ENCODE assay signal across 8 mouse cellular contexts in the genomic region with DNA sequence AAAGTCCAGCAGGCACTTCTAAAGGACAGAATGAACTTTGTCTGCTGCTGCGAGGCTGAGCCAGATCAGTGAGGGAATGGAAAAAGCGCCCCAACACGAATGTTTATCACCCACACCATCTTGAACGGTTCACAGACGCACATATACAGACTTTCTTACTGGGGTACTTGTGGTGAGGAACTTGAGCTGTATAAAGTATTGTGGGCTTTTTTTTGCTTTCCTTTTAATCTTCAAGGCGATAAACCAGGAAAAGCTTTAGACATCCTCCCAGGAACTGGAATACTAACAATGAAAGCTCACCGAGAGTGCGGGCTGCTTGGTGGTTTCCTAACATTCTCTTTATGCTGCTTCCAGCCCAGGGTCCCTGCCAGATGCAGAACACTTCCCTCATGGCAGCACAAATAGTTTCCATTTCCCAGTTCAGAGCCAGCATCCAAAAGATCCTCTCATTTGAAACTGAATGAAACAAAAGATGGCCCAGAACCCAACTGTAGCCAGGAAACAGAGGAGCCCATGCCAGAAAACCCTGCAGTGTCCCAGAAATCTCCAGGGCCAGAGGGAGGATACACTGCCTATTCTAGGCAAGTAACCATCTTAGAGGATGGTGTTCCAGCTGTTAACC. TPM values are rescaled to one million over a fixed set of nuclear protein-coding genes. Genes with fewer than 3 reads are reported as not detected.
DNase-seq lines count a peak whose midpoint lies in the region; ATAC-seq and TF ChIP-seq lines count a peak whose summit lies in the region.

No protein-coding gene starts in this region.

- no peak for DNase-seq in forebrain, embryonic 10.5 days (ENCODE audit: extremely low spot score, low spot score)
- peak; percentile 70 for DNase-seq in gastrocnemius, postnatal 14 days
- peak; percentile 18 to 73 for DNase-seq in left cerebral cortex, postnatal 25 days (ENCODE audit: low spot score in 2 of 2)
- no peak for DNase-seq in thymus, postnatal 25 days

- H3K4me3 ChIP-seq in forebrain, embryonic 16.5 days (replicated peaks; ENCODE audit: low read length), result no peak overlapping the region
- H3K4me3 ChIP-seq in forebrain, embryonic 10.5 days, result no peak overlapping the region
- no peak overlapping the region for H3K4me3 ChIP-seq in bone marrow macrophage, adult 2 months (ENCODE audit: insufficient read depth, low read length)
- no peak overlapping the region for H3K4me3 ChIP-seq in intestine, embryonic 16.5 days (ENCODE audit: low read length)
- no peak overlapping the region for H3K4me3 ChIP-seq in stomach, embryonic 15.5 days (replicated peaks)

- H3K9me3 ChIP-seq in forebrain, embryonic 16.5 days (ENCODE audit: control insufficient read depth, low read length), result no peaks in the 10 kb centered on the region
- no peaks in the 10 kb centered on the region for H3K9me3 ChIP-seq in forebrain, embryonic 10.5 days
- H3K9me3 ChIP-seq in intestine, embryonic 16.5 days (ENCODE audit: control insufficient read depth, low read length), result no peaks in the 10 kb centered on the region
- no peaks in the 10 kb centered on the region for H3K9me3 ChIP-seq in stomach, embryonic 15.5 days

- no peaks in the 10 kb centered on the region for H3K27me3 ChIP-seq in forebrain, embryonic 16.5 days (replicated peaks; ENCODE audit: control insufficient read depth, insufficient read depth, low read length)
- no peaks in the 10 kb centered on the region for H3K27me3 ChIP-seq in forebrain, embryonic 10.5 days (ENCODE audit: poor library complexity, severe bottlenecking)
- H3K27me3 ChIP-seq in intestine, embryonic 16.5 days (replicated peaks; ENCODE audit: control insufficient read depth, insufficient read depth, low read length), result no peaks in the 10 kb centered on the region
- H3K27me3 ChIP-seq in stomach, embryonic 15.5 days (replicated peaks), result no peaks in the 10 kb centered on the region

- intact Hi-C loops in gastrocnemius, postnatal 14 days (cut with DNase I; ENCODE audit: low total_unique reads), result no loop called here
- intact Hi-C loops in left cerebral cortex, postnatal 25 days (cut with DNase I), result loop anchor here (2.0 to 10.0 kb wide), 2 partner anchors 44 to 122 kb away; a partner anchor contains a TSS

- TF ChIP-seq CTCF in bone marrow macrophage, adult 2 months (IDR thresholded peaks at IDR 0.05; ENCODE audit: low read depth, low read length), result no peak

- H3K36me3 ChIP-seq in forebrain, embryonic 16.5 days (ENCODE audit: control insufficient read depth, insufficient read depth), result no peaks in the 10 kb centered on the region
- H3K36me3 ChIP-seq in forebrain, embryonic 10.5 days (replicated peaks), result no peaks in the 10 kb centered on the region
- H3K36me3 ChIP-seq in intestine, embryonic 16.5 days (ENCODE audit: control insufficient read depth, insufficient read depth, low read length), result no peaks in the 10 kb centered on the region
- H3K36me3 ChIP-seq in stomach, embryonic 15.5 days, result no peaks in the 10 kb centered on the region

- no peak overlapping the region for H3K9ac ChIP-seq in forebrain, embryonic 16.5 days (replicated peaks; ENCODE audit: low read depth, low read length)
- H3K9ac ChIP-seq in intestine, embryonic 16.5 days (ENCODE audit: low read depth, low read length), result peak overlapping the region; percentile 24; the same call in 1 of the 2 replicates
- no peak overlapping the region for H3K9ac ChIP-seq in stomach, embryonic 15.5 days

- 0 out of 2 replicates have a peak overlapping the region, but pooled peaks have one; percentile 46 for H3K27ac ChIP-seq in forebrain, embryonic 16.5 days (ENCODE audit: low read length)
- no peak overlapping the region for H3K27ac ChIP-seq in forebrain, embryonic 10.5 days
- peak overlapping the region; percentile 59 for H3K27ac ChIP-seq in bone marrow macrophage, adult 2 months (ENCODE audit: insufficient read depth, low read depth, low read length)
- peak overlapping the region; percentile 5 for H3K27ac ChIP-seq in intestine, embryonic 16.5 days (ENCODE audit: low read length)
- peak overlapping the region; percentile 16 for H3K27ac ChIP-seq in stomach, embryonic 15.5 days

- no peak overlapping the region for H3K4me2 ChIP-seq in forebrain, embryonic 16.5 days (ENCODE audit: low read length)
- no peak overlapping the region for H3K4me2 ChIP-seq in intestine, embryonic 16.5 days (ENCODE audit: low read depth, low read length)
- peak overlapping the region; percentile 19; the same call in 1 of the 2 replicates for H3K4me2 ChIP-seq in stomach, embryonic 15.5 days

- WGBS in forebrain, embryonic 16.5 days, result 56% methylated on average over 8 of the region's 8 CpGs
- WGBS in forebrain, embryonic 10.5 days, result 77% methylated on average over 8 of the region's 8 CpGs
- 39% methylated on average over 8 of the region's 8 CpGs for WGBS in intestine, embryonic 16.5 days
- 31% methylated on average over 8 of the region's 8 CpGs for WGBS in stomach, embryonic 15.5 days

- 0 out of 2 replicates have a peak, but pooled peaks cover 5% of the 10 kb centered on the region for H3K4me1 ChIP-seq in forebrain, embryonic 16.5 days (replicated peaks; ENCODE audit: control insufficient read depth, insufficient read depth, low read length)
- H3K4me1 ChIP-seq in forebrain, embryonic 10.5 days, result 0 out of 2 replicates have a peak, but pooled peaks cover 3% of the 10 kb centered on the region
- H3K4me1 ChIP-seq in bone marrow macrophage, adult 2 months (ENCODE audit: control insufficient read depth, insufficient read depth, low read length), result peaks cover 18% of the 10 kb centered on the region
- 0 out of 2 replicates have a peak, but pooled peaks cover 5% of the 10 kb centered on the region for H3K4me1 ChIP-seq in intestine, embryonic 16.5 days (ENCODE audit: control insufficient read depth, insufficient read depth, low read length)
- 0 out of 2 replicates have a peak, but pooled peaks cover 5% of the 10 kb centered on the region for H3K4me1 ChIP-seq in stomach, embryonic 15.5 days

- TF ChIP-seq POLR2A in bone marrow macrophage, adult 2 months (IDR thresholded peaks at IDR 0.05; ENCODE audit: borderline replicate concordance, low read depth, low read length), result no peak

- peak; percentile 64 for ATAC-seq in forebrain, embryonic 16.5 days
- no peak for ATAC-seq in intestine, embryonic 16.5 days
- ATAC-seq in stomach, embryonic 15.5 days (ENCODE audit: insufficient read depth, low FRiP score, low read depth), result no peak

RNA-seq across cellular contexts. Expression of a gene that starts 43.3 kb away (rescaled TPM):
- 4.4 and 5.1 TPM in 2 replicates for polyA plus RNA-seq in forebrain, embryonic 16.5 days (2015; fragmentation: Nextera tagmentation; extraction: Ambion mirVana)
- polyA plus RNA-seq in forebrain, embryonic 10.5 days (2016; fragmentation: Nextera tagmentation; extraction: Ambion mirVana), result 12.0 and 12.9 TPM in 2 replicates
- 3.9 and 5.5 TPM in 2 replicates for polyA plus RNA-seq in bone marrow macrophage, adult 2 months (2012; ENCODE audit: insufficient read depth, insufficient read length, missing spikeins)
- 1 to 10 TPM; 9.3 to 9.8 TPM for total RNA-seq in gastrocnemius, postnatal 14 days (2021)
- 5.0 and 5.7 TPM in 2 replicates for polyA plus RNA-seq in intestine, embryonic 16.5 days (2015; fragmentation: Nextera tagmentation; extraction: Ambion mirVana)
- 10 to 100 TPM; 10.1 to 11.1 TPM for total RNA-seq in left cerebral cortex, postnatal 25 days (2021)
- polyA plus RNA-seq in stomach, embryonic 15.5 days (2015; fragmentation: Nextera tagmentation; extraction: Ambion mirVana), result 9.2 and 11.0 TPM in 2 replicates

Comparison
In these comparisons a context has a peak if more than half of its experiments do, and no peak if none do; other contexts are left out.
1. DNase-seq: peak in gastrocnemius, postnatal 14 days (single experiment) and left cerebral cortex, postnatal 25 days (2 of 2); none in forebrain, embryonic 10.5 days (single experiment) and thymus, postnatal 25 days (single experiment).